Comparison of ENCODE assay signal across 9 mouse cellular contexts in the genomic region with DNA sequence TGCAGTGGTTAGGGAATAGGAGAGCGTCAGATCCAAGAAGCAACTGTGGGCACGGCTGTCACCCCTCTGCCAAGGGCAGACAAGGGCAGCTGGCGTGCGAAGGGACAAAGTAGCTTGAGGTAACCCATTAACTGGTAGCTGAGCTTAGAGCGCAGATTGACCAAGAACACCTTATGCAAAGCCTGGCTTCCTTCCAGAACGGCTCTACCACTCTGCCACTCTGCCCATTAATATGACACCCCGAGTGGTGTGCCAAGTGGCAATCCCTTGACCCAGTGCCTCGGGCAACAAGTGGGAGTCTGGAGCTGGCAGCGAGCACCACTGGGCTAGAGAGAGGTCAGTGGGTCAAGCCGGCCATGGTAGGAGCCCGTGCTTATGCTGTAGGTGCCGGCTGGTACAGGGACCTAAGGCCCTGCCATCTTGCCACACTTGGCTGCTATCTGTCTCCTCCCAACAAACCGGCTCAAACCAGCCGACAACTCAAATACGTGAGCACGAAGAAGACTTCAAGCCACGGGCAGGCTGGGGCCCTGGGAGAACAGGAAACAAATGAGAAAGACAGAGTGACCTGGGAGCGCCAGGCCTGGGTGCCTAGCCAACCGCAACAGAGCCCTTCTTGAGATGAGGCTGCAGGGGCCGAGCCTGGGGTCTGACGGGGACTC.
DNase-seq lines count a peak whose midpoint lies in the region; ATAC-seq lines count a peak whose summit lies in the region.
"Had no signal": no experiment of that assay in that cellular context is flagged by ENCODE, and none has a peak within 500 bp of the region (broad histone marks: within the 10 kb centered on the region; RNA-seq: fewer than 3 reads in every experiment).

No protein-coding gene starts in this region.

- peaks cover 66% of the 10 kb centered on the region for H3K4me1 ChIP-seq in embryonic facial prominence, embryonic 10.5 days
- H3K4me1 ChIP-seq in hindbrain, embryonic 12.5 days, result peaks cover 39% of the 10 kb centered on the region
- H3K4me1 ChIP-seq in limb, embryonic 12.5 days (replicated peaks), result peaks cover 42% of the 10 kb centered on the region
- peaks cover 23% of the 10 kb centered on the region for H3K4me1 ChIP-seq in neural tube, embryonic 11.5 days (ENCODE audit: control insufficient read depth, insufficient read depth, low read length)

- WGBS in embryonic facial prominence, embryonic 10.5 days, result 58% methylated on average over 21 of the region's 21 CpGs
- WGBS in hindbrain, embryonic 12.5 days, result 56% methylated on average over 21 of the region's 21 CpGs
- WGBS in limb, embryonic 12.5 days, result 71% methylated on average over 21 of the region's 21 CpGs
- WGBS in neural tube, embryonic 11.5 days, result 70% methylated on average over 21 of the region's 21 CpGs

- H3K9me3 ChIP-seq in embryonic facial prominence, embryonic 10.5 days, result no peaks in the 10 kb centered on the region
- H3K9me3 ChIP-seq in hindbrain, embryonic 12.5 days (replicated peaks), result no peaks in the 10 kb centered on the region
- no peaks in the 10 kb centered on the region for H3K9me3 ChIP-seq in limb, embryonic 12.5 days
- no peaks in the 10 kb centered on the region for H3K9me3 ChIP-seq in neural tube, embryonic 11.5 days (ENCODE audit: control insufficient read depth, low read length)
- H3K9me3 ChIP-seq: liver, embryonic 15.5 days had no signal

- ATAC-seq in hindbrain, embryonic 12.5 days (ENCODE audit: low FRiP score), result peak; percentile 20; the same call in 1 of the 2 replicates
- no peak for ATAC-seq in limb, embryonic 12.5 days (ENCODE audit: insufficient number of reproducible peaks, insufficient read depth, low FRiP score, low TSS enrichment, low read depth)
- no peak for ATAC-seq in neural tube, embryonic 11.5 days (ENCODE audit: insufficient read depth, low FRiP score, low TSS enrichment)

- H3K4me2 ChIP-seq in hindbrain, embryonic 12.5 days (replicated peaks), result peak overlapping the region; percentile 31
- peak overlapping the region; percentile 31 for H3K4me2 ChIP-seq in limb, embryonic 12.5 days
- peak overlapping the region; percentile 15; the same call in 1 of the 2 replicates for H3K4me2 ChIP-seq in neural tube, embryonic 11.5 days (ENCODE audit: low read depth)
- H3K4me2 ChIP-seq: liver, embryonic 15.5 days had no signal

- peak; percentile 98 for DNase-seq in adipocyte (ENCODE audit: low spot score)
- peak; percentile 34 for DNase-seq in embryonic facial prominence, embryonic 10.5 days (ENCODE audit: low spot score)
- no peak for DNase-seq in neural tube, embryonic 11.5 days (ENCODE audit: low spot score)
- no peak for DNase-seq in left cerebral cortex, adult 18-20 months (ENCODE audit: low spot score in 2 of 2)
- no peak for DNase-seq in left cerebral cortex, adult 11 months (ENCODE audit: low spot score)
- no peak for DNase-seq in spleen, postnatal 36 days (ENCODE audit: low spot score in 2 of 2)

- peak overlapping the region; percentile 86 for H3K27ac ChIP-seq in embryonic facial prominence, embryonic 10.5 days (replicated peaks)
- H3K27ac ChIP-seq in hindbrain, embryonic 12.5 days, result peak overlapping the region; percentile 88
- peak overlapping the region; percentile 87 for H3K27ac ChIP-seq in limb, embryonic 12.5 days
- peak overlapping the region; percentile 78 for H3K27ac ChIP-seq in neural tube, embryonic 11.5 days (ENCODE audit: low read depth, low read length)
- H3K27ac ChIP-seq: liver, embryonic 15.5 days had no signal

- peak overlapping the region; percentile 31 for H3K4me3 ChIP-seq in embryonic facial prominence, embryonic 10.5 days
- H3K4me3 ChIP-seq in hindbrain, embryonic 12.5 days, result no peak overlapping the region
- H3K4me3 ChIP-seq in limb, embryonic 12.5 days (replicated peaks), result no peak overlapping the region
- H3K4me3 ChIP-seq in neural tube, embryonic 11.5 days (ENCODE audit: low read depth, low read length), result no peak overlapping the region
- H3K4me3 ChIP-seq: liver, embryonic 15.5 days had no signal

- H3K9ac ChIP-seq in hindbrain, embryonic 12.5 days, result 0 out of 2 replicates have a peak overlapping the region, but pooled peaks have one; percentile 46
- H3K9ac ChIP-seq in limb, embryonic 12.5 days (replicated peaks), result no peak overlapping the region
- peak overlapping the region; percentile 27; the same call in 1 of the 2 replicates for H3K9ac ChIP-seq in neural tube, embryonic 11.5 days (ENCODE audit: low read length)
- H3K9ac ChIP-seq: liver, embryonic 15.5 days had no signal

- no peaks in the 10 kb centered on the region for H3K27me3 ChIP-seq in embryonic facial prominence, embryonic 10.5 days (replicated peaks; ENCODE audit: low read depth, poor library complexity, severe bottlenecking)
- no peaks in the 10 kb centered on the region for H3K27me3 ChIP-seq in hindbrain, embryonic 12.5 days
- no peaks in the 10 kb centered on the region for H3K27me3 ChIP-seq in limb, embryonic 12.5 days
- no peaks in the 10 kb centered on the region for H3K27me3 ChIP-seq in neural tube, embryonic 11.5 days (ENCODE audit: control insufficient read depth, insufficient read depth, low read length)
- H3K27me3 ChIP-seq: liver, embryonic 15.5 days had no signal

- peaks cover 76% of the 10 kb centered on the region for H3K36me3 ChIP-seq in embryonic facial prominence, embryonic 10.5 days (replicated peaks)
- no peaks in the 10 kb centered on the region for H3K36me3 ChIP-seq in hindbrain, embryonic 12.5 days
- H3K36me3 ChIP-seq in limb, embryonic 12.5 days, result peaks cover 86% of the 10 kb centered on the region
- no peaks in the 10 kb centered on the region for H3K36me3 ChIP-seq in neural tube, embryonic 11.5 days (ENCODE audit: control insufficient read depth, insufficient read depth, low read length)
- H3K36me3 ChIP-seq: liver, embryonic 15.5 days had no signal

Comparison
In these comparisons a context has a peak if more than half of its experiments do, and no peak if none do; other contexts are left out.
1. DNase-seq: peak in adipocyte (single experiment) and embryonic facial prominence, embryonic 10.5 days (single experiment); none in neural tube, embryonic 11.5 days (single experiment), left cerebral cortex, adult 18-20 months (0 of 2), left cerebral cortex, adult 11 months (single experiment) and spleen, postnatal 36 days (0 of 2).
2. Peak in every context shown above with its lines, with median percentiles within 50 percentile points of each other: H3K27ac ChIP-seq and H3K4me2 ChIP-seq.